Mouse (Mus musculus): ENCODE data around the gene Cd79a. TPM values are rescaled to one million over a fixed set of nuclear protein-coding genes. Genes with fewer than 3 reads are reported as not detected.
A peak's percentile ranks its signal among the peaks of the same experiment; 100 is the strongest.

Gene Cd79a
- polyA plus RNA-seq, 1 experiment, result 2.8 TPM

GRCm38 (mm10) chr7:24883896-24884692 lies 13.1 kb upstream of the Cd79a start, which contains the start of gene Rps19:
Gene Rps19 (plus strand): TSS chr7:24884371.
- H3K4me3 ChIP-seq (ENCODE audit: low read depth, low read length), result peak within 1 kb of the TSS; percentile 94
- no peaks in the 10 kb centered on the region for H3K27me3 ChIP-seq (ENCODE audit: control insufficient read depth, insufficient read depth, low read length, poor library complexity, severe bottlenecking)
- TF ChIP-seq EP300 (IDR thresholded peaks at IDR 0.05; ENCODE audit: insufficient read depth, low read depth, low read length) (no peak), CTCF (IDR thresholded peaks at IDR 0.05; ENCODE audit: low read depth, low read length) (peak; percentile 53)

GRCm38 (mm10) chr7:24884693-24885291 lies 12.4 kb upstream of the Cd79a start:
- Histone ChIP-seq H3K27me3 (ENCODE audit: control insufficient read depth, insufficient read depth, low read length, poor library complexity, severe bottlenecking) (no peaks in the 10 kb centered on the region), H3K27ac (ENCODE audit: insufficient read depth, low read length) (peak overlapping the region; percentile 70), H3K36me3 (ENCODE audit: control insufficient read depth, insufficient read depth, low read length, poor library complexity, severe bottlenecking) (peaks cover 47% of the 10 kb centered on the region), H3K9ac (ENCODE audit: low read depth, poor library complexity, severe bottlenecking) (peak overlapping the region; percentile 97), H3K9me3 (replicated peaks; ENCODE audit: control insufficient read depth, insufficient read depth, low read length, poor library complexity, severe bottlenecking) (no peaks in the 10 kb centered on the region), H3K4me3 (ENCODE audit: low read depth, low read length) (peak overlapping the region; percentile 90), H3K4me1 (ENCODE audit: control insufficient read depth, insufficient read depth, low read length) (peaks cover 3% of the 10 kb centered on the region)
- TF ChIP-seq EP300 (IDR thresholded peaks at IDR 0.05; ENCODE audit: insufficient read depth, low read depth, low read length) (no peak), POLR2A (IDR thresholded peaks at IDR 0.05; ENCODE audit: insufficient read depth, low read length) (no peak), CTCF (IDR thresholded peaks at IDR 0.05; ENCODE audit: low read depth, low read length) (no peak)

More at GRCm38 (mm10) chr7:24883896-24884692, 13.1 kb upstream of the Cd79a start, which contains the start of gene Rps19:
- Histone ChIP-seq H3K27ac (ENCODE audit: insufficient read depth, low read length) (peak within 1 kb of the TSS; percentile 96), H3K9me3 (replicated peaks; ENCODE audit: control insufficient read depth, insufficient read depth, low read length, poor library complexity, severe bottlenecking) (no peaks in the 10 kb centered on the region), H3K4me1 (ENCODE audit: control insufficient read depth, insufficient read depth, low read length) (peaks cover 3% of the 10 kb centered on the region), H3K9ac (ENCODE audit: low read depth, poor library complexity, severe bottlenecking) (peak within 1 kb of the TSS; percentile 97), H3K36me3 (ENCODE audit: control insufficient read depth, insufficient read depth, low read length, poor library complexity, severe bottlenecking) (peaks cover 40% of the 10 kb centered on the region)

GRCm38 (mm10) chr7:24885468-24886307 lies 11.5 kb upstream of the Cd79a start:
- H3K4me1 ChIP-seq (ENCODE audit: control insufficient read depth, insufficient read depth, low read length), result no peaks in the 10 kb centered on the region
- peak overlapping the region; percentile 90 for H3K4me3 ChIP-seq (ENCODE audit: low read depth, low read length)
- H3K27ac ChIP-seq (ENCODE audit: insufficient read depth, low read length), result peak overlapping the region; percentile 70
- TF ChIP-seq POLR2A (IDR thresholded peaks at IDR 0.05; ENCODE audit: insufficient read depth, low read length), result no peak
- H3K9me3 ChIP-seq (replicated peaks; ENCODE audit: control insufficient read depth, insufficient read depth, low read length, poor library complexity, severe bottlenecking), result no peaks in the 10 kb centered on the region
- peaks cover 49% of the 10 kb centered on the region for H3K36me3 ChIP-seq (ENCODE audit: control insufficient read depth, insufficient read depth, low read length, poor library complexity, severe bottlenecking)
- peak overlapping the region; percentile 97 for H3K9ac ChIP-seq (ENCODE audit: low read depth, poor library complexity, severe bottlenecking)
- H3K27me3 ChIP-seq (ENCODE audit: control insufficient read depth, insufficient read depth, low read length, poor library complexity, severe bottlenecking), result no peaks in the 10 kb centered on the region

- TF ChIP-seq POLR2A (IDR thresholded peaks at IDR 0.05; ENCODE audit: insufficient read depth, low read length) (no peak), EP300 (IDR thresholded peaks at IDR 0.05; ENCODE audit: insufficient read depth, low read depth, low read length) (no peak), CTCF (IDR thresholded peaks at IDR 0.05; ENCODE audit: low read depth, low read length) (no peak)
- H3K27me3 ChIP-seq (ENCODE audit: control insufficient read depth, insufficient read depth, low read length, poor library complexity, severe bottlenecking), result no peaks in the 10 kb centered on the region
- peaks cover 52% of the 10 kb centered on the region for H3K36me3 ChIP-seq (ENCODE audit: control insufficient read depth, insufficient read depth, low read length, poor library complexity, severe bottlenecking)
- H3K4me1 ChIP-seq (ENCODE audit: control insufficient read depth, insufficient read depth, low read length), result no peaks in the 10 kb centered on the region
- H3K4me3 ChIP-seq (ENCODE audit: low read depth, low read length), result peak overlapping the region; percentile 90
- peak overlapping the region; percentile 97 for H3K9ac ChIP-seq (ENCODE audit: low read depth, poor library complexity, severe bottlenecking)
- peak overlapping the region; percentile 70 for H3K27ac ChIP-seq (ENCODE audit: insufficient read depth, low read length)
- H3K9me3 ChIP-seq (replicated peaks; ENCODE audit: control insufficient read depth, insufficient read depth, low read length, poor library complexity, severe bottlenecking), result no peaks in the 10 kb centered on the region
Observed at GRCm38 (mm10) chr7:24886308-24886633, 10.9 kb upstream of the Cd79a start.

- Histone ChIP-seq H3K4me3 (ENCODE audit: low read depth, low read length) (peak overlapping the region; percentile 90), H3K27me3 (ENCODE audit: control insufficient read depth, insufficient read depth, low read length, poor library complexity, severe bottlenecking) (no peaks in the 10 kb centered on the region), H3K27ac (ENCODE audit: insufficient read depth, low read length) (peak overlapping the region; percentile 70), H3K36me3 (ENCODE audit: control insufficient read depth, insufficient read depth, low read length, poor library complexity, severe bottlenecking) (peaks cover 52% of the 10 kb centered on the region), H3K4me1 (ENCODE audit: control insufficient read depth, insufficient read depth, low read length) (no peaks in the 10 kb centered on the region), H3K9ac (ENCODE audit: low read depth, poor library complexity, severe bottlenecking) (peak overlapping the region; percentile 97), H3K9me3 (replicated peaks; ENCODE audit: control insufficient read depth, insufficient read depth, low read length, poor library complexity, severe bottlenecking) (no peaks in the 10 kb centered on the region)
- TF ChIP-seq EP300 (IDR thresholded peaks at IDR 0.05; ENCODE audit: insufficient read depth, low read depth, low read length) (no peak), CTCF (IDR thresholded peaks at IDR 0.05; ENCODE audit: low read depth, low read length) (no peak), POLR2A (IDR thresholded peaks at IDR 0.05; ENCODE audit: insufficient read depth, low read length) (no peak)
Observed at GRCm38 (mm10) chr7:24887096-24887495, 10.1 kb upstream of the Cd79a start.
